Mouse (Mus musculus) cerebellum, adult 2 months (tissue): ENCODE data around the gene Gck. TPM values are rescaled to one million over a fixed set of nuclear protein-coding genes. Genes with fewer than 3 reads are reported as not detected.

ENCODE experiments used
- DNase-seq, 2 experiments: peaks; one replicate each; pipeline ENCODE4 v3.0.0; 2021
- H3K27ac ChIP-seq: fragments of 200-500 bp; 2 replicates; pipeline ENCODE4 v1.5.1; 2012; ENCODE audit warnings: low read length, control low read depth, inconsistent platforms; ENCODE audit not compliant: insufficient read depth
- H3K27me3 ChIP-seq: fragments of 200-500 bp; 2 replicates; pipeline ENCODE4 v1.6.1; 2012; ENCODE audit warnings: inconsistent platforms, mild to moderate bottlenecking, low read length, moderate library complexity; ENCODE audit not compliant: control insufficient read depth, insufficient read depth
- H3K4me1 ChIP-seq: fragments of 200-500 bp; 2 replicates; pipeline ENCODE4 v1.6.1; 2011; ENCODE audit warnings: low read length; ENCODE audit not compliant: control insufficient read depth, insufficient read depth
- H3K4me3 ChIP-seq: fragments of 200-500 bp; replicated peaks from 2 replicates; pipeline ENCODE3; 2011; ENCODE audit warnings: mild to moderate bottlenecking, low read depth, low read length, control low read depth; ENCODE audit not compliant: insufficient read depth
- CTCF ChIP-seq: fragments of 200-500 bp; IDR thresholded peaks from 2 replicates; pipeline ENCODE4 v1.5.1; 2011; ENCODE audit warnings: low read depth, mild to moderate bottlenecking, control low read depth, low read length, moderate library complexity, borderline replicate concordance; ENCODE audit not compliant: insufficient read depth
- POLR2A ChIP-seq: fragments of 200-500 bp; IDR thresholded peaks from 2 replicates; pipeline ENCODE4 v1.6.1; 2011; ENCODE audit warnings: low read length, control low read depth, borderline replicate concordance; ENCODE audit not compliant: insufficient read depth
- WGBS: fragments of 180-500 bp; shearing (Covaris S2); methylation state at CpG from one replicate; pipeline ENCODE4 v1.1.7; 2018; 5-methylcytosine and 5-hydroxymethylcytosine counted together
- polyA plus RNA-seq: library from polyadenylated mRNA; depleted of rRNA; stranded (reverse); fragments of >200 nt; gene quantifications from 2 replicates; pipeline ENCODE4 v1.2.3, GENCODE M21; 2012

Gck gene
- polyA plus RNA-seq, 1 experiment, result 0.74 TPM

DNA sequence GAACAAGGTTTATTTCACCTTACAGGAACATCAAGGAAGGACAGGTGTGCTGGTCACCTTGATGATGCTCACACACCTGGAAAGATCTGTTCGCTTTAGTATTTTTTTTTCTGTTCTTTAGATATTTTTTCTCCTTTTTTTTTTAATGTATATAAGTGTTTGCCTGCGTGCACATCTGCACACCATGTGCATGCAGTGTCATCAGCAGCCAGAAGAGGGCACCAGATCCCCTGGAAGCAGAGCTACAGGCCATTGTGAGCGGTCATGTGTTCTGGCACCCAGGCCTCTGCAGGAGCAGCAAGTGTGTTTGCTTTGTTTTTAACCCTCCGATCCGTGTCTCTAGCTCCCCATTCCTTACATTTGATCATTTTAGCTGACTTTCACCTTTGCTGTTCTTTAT, 70.0 kb downstream of the Gck start:
- Histone ChIP-seq H3K4me3 (no peak overlapping the region), H3K4me1 (peaks cover 5% of the 10 kb centered on the region), H3K27ac (no peak overlapping the region), H3K27me3 (no peaks in the 10 kb centered on the region)
- peak; percentile 65 to 74 for DNase-seq
- peak; percentile 86 for TF ChIP-seq CTCF
- no peak for TF ChIP-seq POLR2A
- 39% methylated on average over 5 of the region's 5 CpGs for WGBS

DNA sequence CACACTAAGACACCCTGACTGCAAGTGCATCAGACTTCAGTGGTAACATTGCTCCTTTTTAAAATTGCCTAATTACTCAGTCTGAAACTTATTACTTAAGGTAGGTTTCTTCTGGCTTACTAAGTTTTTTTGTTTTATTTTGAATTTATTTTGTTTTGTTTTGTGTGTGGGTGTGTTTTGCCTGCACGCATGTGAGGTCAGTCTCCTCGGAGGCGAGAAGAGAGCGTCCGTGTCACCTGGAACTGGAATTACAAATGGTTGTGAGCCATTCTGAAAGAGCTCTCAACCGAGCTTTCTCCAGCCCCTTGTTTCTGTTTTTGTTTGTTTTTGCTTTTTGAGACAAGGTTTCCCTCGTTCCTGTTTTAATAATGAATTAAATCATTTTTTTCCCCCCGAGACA, 71.2 kb downstream of the Gck start:
- DNase-seq, result no peak
- Histone ChIP-seq H3K27me3 (no peaks in the 10 kb centered on the region), H3K27ac (peak overlapping the region; percentile 69; the same call in 1 of the 2 replicates), H3K4me1 (peaks cover 5% of the 10 kb centered on the region), H3K4me3 (peak overlapping the region; percentile 66)
- no peak for TF ChIP-seq POLR2A
- WGBS, result 29% methylated on average over 8 of the region's 8 CpGs

DNA sequence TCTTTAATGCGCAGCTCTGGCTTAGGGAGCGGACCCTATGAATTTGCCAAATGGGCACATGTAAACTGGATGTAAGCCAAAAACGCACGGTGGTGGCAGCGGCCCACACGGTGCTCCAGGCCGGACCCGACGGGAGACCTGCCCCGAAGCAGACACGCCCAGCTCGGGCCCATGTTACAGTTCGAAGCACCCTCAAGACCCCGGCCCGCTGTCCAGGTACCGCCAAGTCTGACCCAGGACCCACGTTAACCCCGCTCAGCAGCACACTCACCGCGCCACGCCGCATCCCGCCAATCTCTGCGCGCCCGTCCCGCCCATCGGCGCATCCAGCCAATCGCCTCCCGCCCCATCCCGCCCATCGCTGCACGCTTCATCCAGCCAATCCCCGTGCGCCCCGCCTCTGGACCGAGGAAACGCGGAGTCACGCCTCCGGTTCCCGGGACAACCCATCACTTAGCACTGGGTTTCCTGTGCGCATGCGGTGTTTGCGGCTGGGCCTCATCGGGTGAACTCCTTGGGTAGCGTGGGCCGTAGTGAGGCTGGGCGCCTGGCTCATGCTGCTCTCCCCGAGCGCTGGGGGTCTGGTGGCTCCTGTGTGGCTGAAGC, 71.9 kb downstream of the Gck start, which contains the start of gene Pold2:
Gene Pold2, minus strand, starts transcription at position 372 of the 606 bp plus-strand sequence.
- WGBS, result under 1% methylated on average over 50 of the region's 52 CpGs
- peak; percentile 97 to 98 for DNase-seq
- peaks cover 5% of the 10 kb centered on the region for H3K4me1 ChIP-seq
- H3K27me3 ChIP-seq, result no peaks in the 10 kb centered on the region
- TF ChIP-seq POLR2A, result peak; percentile 85
- TF ChIP-seq CTCF, result no peak
- H3K27ac ChIP-seq, result peak within 1 kb of the TSS; percentile 69
- H3K4me3 ChIP-seq, result peak within 1 kb of the TSS; percentile 77

DNA sequence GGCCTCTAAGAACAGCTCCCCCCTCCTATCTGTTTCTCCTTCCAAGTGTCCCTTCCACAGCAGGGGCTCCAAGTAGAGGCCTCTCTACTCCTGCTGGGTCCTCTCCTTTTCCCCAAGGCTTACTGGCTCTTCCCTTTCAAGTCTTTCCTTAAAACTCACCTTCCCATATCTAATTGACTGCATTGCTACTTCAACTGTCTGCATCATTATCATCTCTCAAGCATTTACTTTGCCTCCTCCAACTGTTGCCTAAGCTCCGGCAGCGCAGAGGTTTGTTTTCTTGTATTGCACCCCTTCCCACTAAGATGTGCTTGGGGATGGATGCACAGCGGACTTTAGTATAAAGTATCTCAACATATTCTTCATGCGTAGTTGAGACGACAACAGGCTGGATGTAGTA, 72.5 kb downstream of the Gck start:
- Histone ChIP-seq H3K4me3 (peak overlapping the region; percentile 77), H3K27me3 (no peaks in the 10 kb centered on the region), H3K27ac (no peak overlapping the region), H3K4me1 (peaks cover 5% of the 10 kb centered on the region)
- no peak for TF ChIP-seq POLR2A
- no peak for TF ChIP-seq CTCF
- 4% methylated on average over 5 of the region's 5 CpGs for WGBS
- no peak for DNase-seq

DNA sequence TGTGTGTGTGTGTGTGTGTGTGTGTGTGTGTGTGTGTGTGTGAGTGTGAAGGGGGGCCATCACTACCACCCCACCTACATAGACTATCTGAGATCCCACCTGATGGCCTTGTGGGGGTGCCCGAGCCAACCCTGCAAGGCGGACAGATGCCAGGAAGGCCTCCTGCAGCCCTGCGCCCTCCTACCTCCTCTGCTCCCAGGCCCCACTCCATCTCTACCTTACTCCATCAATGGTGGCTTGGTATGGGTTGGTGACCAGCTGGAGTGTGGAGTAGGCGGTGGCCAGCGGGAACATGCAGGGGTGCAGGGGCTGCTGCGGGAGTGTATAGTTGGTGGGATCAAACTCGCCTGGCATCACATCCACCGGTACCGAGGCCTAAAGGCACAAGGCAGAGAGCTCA, 76.7 kb downstream of the Gck start:
- no peak for TF ChIP-seq CTCF
- TF ChIP-seq POLR2A, result no peak
- no peak for DNase-seq
- H3K4me1 ChIP-seq, result peaks cover 13% of the 10 kb centered on the region
- no peak overlapping the region for H3K4me3 ChIP-seq
- no peak overlapping the region for H3K27ac ChIP-seq
- H3K27me3 ChIP-seq, result no peaks in the 10 kb centered on the region
- WGBS, result 97% methylated on average over 9 of the region's 9 CpGs

DNA sequence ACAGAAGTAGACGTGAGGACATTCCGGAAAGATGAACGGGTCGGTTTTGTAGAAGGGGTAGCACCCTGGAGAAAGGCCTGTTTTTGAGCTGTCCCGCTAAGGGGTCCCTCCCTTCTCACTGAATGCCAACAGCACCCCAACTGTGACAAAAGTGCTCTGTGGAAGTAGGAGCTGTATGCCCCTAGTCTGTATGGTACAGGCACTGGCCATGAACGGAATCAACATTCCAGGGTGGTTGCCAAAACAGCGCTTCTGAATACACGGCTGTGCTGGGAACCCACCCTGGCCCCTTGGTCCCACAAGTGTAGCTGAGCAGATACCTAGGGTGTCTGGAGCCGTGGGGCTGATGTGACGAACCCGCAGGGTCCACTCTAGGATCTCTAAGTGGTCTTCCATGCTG, 77.2 kb downstream of the Gck start:
- Histone ChIP-seq H3K27me3 (no peaks in the 10 kb centered on the region), H3K27ac (no peak overlapping the region), H3K4me3 (no peak overlapping the region), H3K4me1 (peaks cover 13% of the 10 kb centered on the region)
- WGBS, result 92% methylated on average over 11 of the region's 11 CpGs
- no peak for DNase-seq
- TF ChIP-seq CTCF (no peak), POLR2A (no peak)

DNA sequence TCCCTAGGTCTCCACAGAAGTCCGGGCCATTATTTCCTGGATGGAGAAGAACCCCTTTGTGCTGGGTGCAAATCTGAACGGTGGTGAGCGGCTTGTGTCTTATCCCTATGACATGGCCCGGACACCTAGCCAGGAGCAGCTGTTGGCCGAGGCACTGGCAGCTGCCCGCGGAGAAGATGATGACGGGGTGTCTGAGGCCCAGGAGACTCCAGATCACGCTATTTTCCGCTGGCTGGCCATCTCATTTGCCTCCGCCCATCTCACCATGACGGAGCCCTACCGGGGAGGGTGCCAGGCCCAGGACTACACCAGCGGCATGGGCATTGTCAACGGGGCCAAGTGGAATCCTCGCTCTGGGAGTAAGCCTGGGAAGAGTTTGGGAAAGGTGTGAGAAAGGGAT, 79.8 kb downstream of the Gck start:
- H3K4me3 ChIP-seq, result no peak overlapping the region
- H3K27me3 ChIP-seq, result no peaks in the 10 kb centered on the region
- 52% methylated on average over 16 of the region's 16 CpGs for WGBS
- TF ChIP-seq POLR2A (no peak), CTCF (no peak)
- DNase-seq, result no peak
- peaks cover 8% of the 10 kb centered on the region for H3K4me1 ChIP-seq
- no peak overlapping the region for H3K27ac ChIP-seq

DNA sequence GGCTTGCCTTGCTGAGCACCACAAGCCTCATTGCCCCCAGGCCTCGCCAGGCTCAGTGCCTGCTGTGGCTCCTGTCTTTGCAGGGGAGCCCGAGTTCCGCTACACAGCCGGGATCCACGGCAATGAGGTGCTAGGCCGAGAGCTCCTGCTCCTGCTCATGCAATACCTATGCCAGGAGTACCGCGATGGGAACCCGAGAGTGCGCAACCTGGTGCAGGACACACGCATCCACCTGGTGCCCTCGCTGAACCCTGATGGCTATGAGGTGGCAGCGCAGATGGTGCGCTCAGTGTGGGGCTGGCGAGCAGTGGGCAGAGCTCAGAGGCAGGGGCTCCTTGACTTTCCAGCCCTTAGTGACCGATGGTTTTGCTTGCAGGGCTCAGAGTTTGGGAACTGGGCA, 80.5 kb downstream of the Gck start:
- TF ChIP-seq CTCF (no peak), POLR2A (no peak)
- 49% methylated on average over 16 of the region's 16 CpGs for WGBS
- Histone ChIP-seq H3K4me1 (peaks cover 8% of the 10 kb centered on the region), H3K27ac (no peak overlapping the region), H3K4me3 (no peak overlapping the region), H3K27me3 (no peaks in the 10 kb centered on the region)
- DNase-seq, result peak; percentile 53 to 55

DNA sequence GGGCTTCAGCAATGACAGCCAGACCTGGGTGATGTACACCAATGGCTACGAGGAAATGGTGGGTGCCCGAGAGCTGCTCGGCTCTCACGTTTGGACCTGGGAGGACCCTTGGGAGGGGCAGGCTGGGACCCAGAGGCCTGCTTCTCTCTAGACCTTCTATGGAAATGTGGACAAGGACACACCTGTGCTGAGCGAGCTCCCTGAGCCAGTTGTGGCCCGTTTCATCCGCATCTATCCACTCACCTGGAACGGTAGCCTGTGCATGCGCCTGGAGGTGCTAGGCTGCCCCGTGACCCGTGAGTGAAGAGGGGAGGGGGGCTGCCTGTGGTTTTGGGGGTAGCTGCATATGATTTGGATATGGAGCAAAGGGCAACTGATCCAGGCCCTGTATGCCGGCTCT, 81.6 kb downstream of the Gck start:
- Histone ChIP-seq H3K4me3 (no peak overlapping the region), H3K27ac (no peak overlapping the region), H3K27me3 (no peaks in the 10 kb centered on the region), H3K4me1 (peaks cover 8% of the 10 kb centered on the region)
- no peak for DNase-seq
- TF ChIP-seq CTCF (no peak), POLR2A (no peak)
- WGBS, result 89% methylated on average over 12 of the region's 12 CpGs
